ENCODE assay signal across 9 mouse cellular contexts in genomic region chr6:84640324-84641061, GRCm38 (mm10). TPM values are rescaled to one million over a fixed set of nuclear protein-coding genes. Genes with fewer than 3 reads are reported as not detected.
DNase-seq lines count a peak whose midpoint lies in the region; ATAC-seq and TF ChIP-seq lines count a peak whose summit lies in the region.
"Had no signal": no experiment of that assay in that cellular context is flagged by ENCODE, and none has a peak within 500 bp of the region (broad histone marks: within the 10 kb centered on the region; RNA-seq: fewer than 3 reads in every experiment).

No protein-coding gene starts in this region.

- H3K9me3 ChIP-seq in intestine, embryonic 15.5 days = no peaks in the 10 kb centered on the region
- no peaks in the 10 kb centered on the region for H3K9me3 ChIP-seq in liver, embryonic 16.5 days (replicated peaks; ENCODE audit: control insufficient read depth, low read length)
- H3K9me3 ChIP-seq: megakaryocyte, embryonic 14.5 days had no signal

- no peak overlapping the region for H3K4me3 ChIP-seq in intestine, embryonic 15.5 days (replicated peaks)
- H3K4me3 ChIP-seq in liver, embryonic 16.5 days (ENCODE audit: low read depth, low read length) = no peak overlapping the region
- H3K4me3 ChIP-seq in left cerebral cortex, adult 2 months = no peak overlapping the region
- H3K4me3 ChIP-seq: megakaryocyte, embryonic 14.5 days had no signal

- no peaks in the 10 kb centered on the region for H3K27me3 ChIP-seq in intestine, embryonic 15.5 days (replicated peaks)
- H3K27me3 ChIP-seq in liver, embryonic 16.5 days (ENCODE audit: control insufficient read depth, insufficient read depth, low read depth, low read length) = no peaks in the 10 kb centered on the region
- H3K27me3 ChIP-seq: megakaryocyte, embryonic 14.5 days had no signal

- DNase-seq in R1 (ENCODE audit: low read depth, low spot score) = peak; percentile 43
- DNase-seq in embryo, embryonic 10.5 days (ENCODE audit: low spot score) = peak; percentile 71
- no peak for DNase-seq in left cerebral cortex, adult 11 months (ENCODE audit: low spot score)
- DNase-seq in left cerebral cortex, adult 2 months (ENCODE audit: extremely low spot score in 1 of 2, low spot score in 2 of 2) = no peak
- DNase-seq in spleen, postnatal 36 days (ENCODE audit: low spot score in 2 of 2) = no peak
- no peak for DNase-seq in cerebellum, adult 8-10 months

- H3K4me2 ChIP-seq in intestine, embryonic 15.5 days (replicated peaks) = peak overlapping the region; percentile 7; the same call in 1 of the 2 replicates
- H3K4me2 ChIP-seq in liver, embryonic 16.5 days (ENCODE audit: low read depth, low read length) = no peak overlapping the region

- no peak for TF ChIP-seq CTCF in left cerebral cortex, adult 2 months (IDR thresholded peaks at IDR 0.05)

- H3K9ac ChIP-seq in intestine, embryonic 15.5 days = no peak overlapping the region
- no peak overlapping the region for H3K9ac ChIP-seq in liver, embryonic 16.5 days (ENCODE audit: low read depth, low read length)

- peak; percentile 97 for ATAC-seq in intestine, embryonic 15.5 days
- peak; percentile 83 for ATAC-seq in liver, embryonic 16.5 days (ENCODE audit: low read depth)

- H3K36me3 ChIP-seq in intestine, embryonic 15.5 days = no peaks in the 10 kb centered on the region
- no peaks in the 10 kb centered on the region for H3K36me3 ChIP-seq in liver, embryonic 16.5 days (ENCODE audit: control insufficient read depth, insufficient read depth)

- intact Hi-C loops in left cerebral cortex, adult 2 months (cut with DNase I) = no loop called here

- peaks cover 23% of the 10 kb centered on the region for H3K4me1 ChIP-seq in intestine, embryonic 15.5 days (replicated peaks)
- peaks cover 5% of the 10 kb centered on the region for H3K4me1 ChIP-seq in liver, embryonic 16.5 days (ENCODE audit: control insufficient read depth, low read depth, low read length)

- WGBS in intestine, embryonic 15.5 days = 13% methylated on average over 9 of the region's 9 CpGs
- WGBS in liver, embryonic 16.5 days (ENCODE audit: insufficient replicate concordance) = 34% methylated on average over 9 of the region's 9 CpGs

- H3K27ac ChIP-seq in intestine, embryonic 15.5 days = peak overlapping the region; percentile 68
- no peak overlapping the region for H3K27ac ChIP-seq in liver, embryonic 16.5 days (ENCODE audit: low read length)
- no peak overlapping the region for H3K27ac ChIP-seq in left cerebral cortex, adult 2 months

RNA-seq across cellular contexts. Expression of gene Cyp26b1, which starts 46.8 kb away (rescaled TPM):
- polyA plus RNA-seq in intestine, embryonic 15.5 days (2015; fragmentation: Nextera tagmentation; extraction: Ambion mirVana) = 2.0 and 2.6 TPM in 2 replicates
- polyA plus RNA-seq in liver, embryonic 16.5 days (2015; fragmentation: Nextera tagmentation; extraction: Ambion mirVana) = 0.07 and 0.17 TPM in 2 replicates
- 10 to 100 TPM in 1 of 2 experiments, 1 to 10 TPM in 1; 7.9 to 11.9 TPM for total RNA-seq in left cerebral cortex, adult 2 months (2021)

Comparison
In these comparisons a context has a peak if more than half of its experiments do, and no peak if none do; other contexts are left out.
1. DNase-seq: peak in R1 (single experiment) and embryo, embryonic 10.5 days (single experiment); none in left cerebral cortex, adult 11 months (single experiment), left cerebral cortex, adult 2 months (0 of 2), spleen, postnatal 36 days (0 of 2) and cerebellum, adult 8-10 months (single experiment).